Mouse (Mus musculus): Measurements from ENCODE around the gene Adat2.

DNA sequence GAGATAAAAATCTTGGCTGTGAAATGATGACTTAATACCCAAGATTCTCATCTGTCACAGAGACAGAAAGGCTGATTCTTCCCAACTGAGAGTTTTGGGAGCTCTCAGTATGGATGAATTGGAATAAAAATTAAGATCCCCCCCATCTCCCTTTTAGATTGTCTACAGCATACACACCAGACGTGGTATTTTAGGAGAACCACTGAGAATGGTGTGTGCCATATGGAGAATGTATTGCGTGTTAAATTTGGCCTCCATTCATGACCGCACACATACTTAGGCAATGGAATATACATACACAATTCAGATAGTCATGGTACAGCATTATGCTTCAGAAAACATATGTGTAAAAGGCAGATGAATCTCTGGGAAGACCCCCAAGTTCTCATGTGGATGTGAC lies 40.8 kb downstream of the Adat2 start:
- TF ChIP-seq CTCF (IDR thresholded peaks at IDR 0.05; ENCODE audit: low read depth) (no peak), EP300 (optimal IDR thresholded peaks at IDR 0.05) (no peak)
